Mouse (Mus musculus): ENCODE results near the gene Ctxn2.

DNA sequence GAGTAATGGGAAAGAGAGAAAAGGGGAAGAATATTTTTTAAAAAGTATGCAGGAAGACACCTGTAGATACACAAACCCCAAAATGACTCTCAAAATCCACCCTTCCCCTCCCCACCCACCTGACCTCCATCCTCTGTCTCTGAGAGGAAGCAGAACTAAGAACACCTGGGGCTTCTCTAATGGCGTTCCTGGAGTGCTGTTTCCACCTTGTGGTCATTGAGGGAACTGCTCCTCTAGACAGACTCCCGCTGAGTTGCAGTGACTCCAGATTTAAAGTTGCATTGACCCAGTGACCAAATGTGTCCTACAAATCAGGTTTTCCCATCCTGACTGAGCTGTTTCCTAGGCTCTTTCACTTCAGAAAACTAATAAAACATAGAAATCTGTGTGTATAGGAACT, 52.7 kb downstream of the Ctxn2 start:
- no peak for TF ChIP-seq GATA1 (IDR thresholded peaks at IDR 0.05; ENCODE audit: borderline replicate concordance, low read length)
- no peak for TF ChIP-seq FLI1 (IDR thresholded peaks at IDR 0.05; ENCODE audit: low read length)
